Mouse (Mus musculus) lung, adult 2 months (tissue): ENCODE results near the gene Rock2.

Source experiments
- CTCF ChIP-seq: fragments of 200-500 bp; IDR thresholded peaks from 2 replicates; pipeline ENCODE4 v1.5.1; 2011; ENCODE audit warnings: mild to moderate bottlenecking, low read length, control low read depth; ENCODE audit not compliant: insufficient read depth
- POLR2A ChIP-seq: fragments of 200-500 bp; IDR thresholded peaks from 2 replicates; pipeline ENCODE4 v1.6.1; 2011; ENCODE audit warnings: low read depth, mild to moderate bottlenecking, control low read depth, low read length, borderline replicate concordance; ENCODE audit errors: extremely low read depth

DNA sequence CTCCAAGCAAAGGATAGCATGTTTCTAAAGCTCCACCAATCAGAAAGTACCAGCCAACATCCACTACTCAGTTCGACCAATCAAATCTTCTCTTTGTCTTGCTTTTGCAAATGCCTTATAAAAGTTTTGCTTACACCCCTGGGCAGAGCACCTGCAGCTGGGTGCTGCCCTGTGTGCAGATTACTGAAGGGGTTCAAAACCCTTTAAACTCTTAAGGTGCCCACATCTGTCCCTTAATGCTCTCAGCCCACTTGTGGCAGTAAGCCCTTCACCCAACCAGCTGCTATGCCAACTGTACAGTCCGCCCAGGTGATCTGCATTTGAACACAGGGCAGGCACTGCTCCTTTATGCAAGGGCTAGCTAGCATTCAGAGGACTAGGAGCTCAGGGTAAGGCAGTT, 34.9 kb upstream of the Rock2 start:
- TF ChIP-seq POLR2A: no peak
- no peak for TF ChIP-seq CTCF
